Mouse (Mus musculus) kidney, postnatal 4 days (tissue): Measurements from ENCODE around the gene Olfr771.
"Not testable (repeated sequence)": the region's sequence is repeated elsewhere in the genome, so short reads cannot be mapped to it uniquely, and the experiment has no call there.

Source experiments
- DNase-seq, 2 experiments: peaks; one replicate each; pipeline ENCODE4 v3.0.0; 2021; ENCODE audit warnings: mixed read lengths in 2 of 2

Olfr771 gene

GRCm38 (mm10) chr10:129164651-129165050 is at the start of gene Olfr771:
Gene Olfr771, minus strand, starts transcription at chr10:129164751.
- no peak for DNase-seq

- DNase-seq = not testable (repeated sequence)
These were observed 22.8 kb upstream of the Olfr771 start, which contains the start of gene Olfr773 for GRCm38 (mm10) chr10:129187319-129187718. Gene Olfr773, minus strand, starts transcription at chr10:129187419.

DNA sequence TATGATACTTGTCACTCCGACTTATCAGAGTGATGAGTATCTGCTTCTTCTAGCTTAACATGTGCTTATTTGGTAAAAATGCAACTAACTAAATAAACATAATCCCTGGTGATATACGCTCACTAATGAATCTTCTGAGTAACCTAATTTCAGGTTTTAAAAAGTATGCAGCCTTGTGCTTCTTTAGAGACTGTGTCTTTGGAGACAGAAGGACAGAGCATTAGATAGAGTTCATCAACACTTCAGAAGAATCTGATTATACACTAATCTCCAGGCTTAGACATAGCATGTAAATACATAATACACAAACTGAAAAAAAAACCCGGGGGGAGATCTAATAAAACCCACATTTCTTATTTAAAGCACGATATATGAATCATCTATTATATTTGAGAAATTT is 13.3 kb upstream of the Olfr771 start, which contains the start of gene Olfr772:
Gene Olfr772 (minus strand): TSS at position 101 of the 400 bp plus-strand sequence.
- DNase-seq = not testable (repeated sequence)

DNA sequence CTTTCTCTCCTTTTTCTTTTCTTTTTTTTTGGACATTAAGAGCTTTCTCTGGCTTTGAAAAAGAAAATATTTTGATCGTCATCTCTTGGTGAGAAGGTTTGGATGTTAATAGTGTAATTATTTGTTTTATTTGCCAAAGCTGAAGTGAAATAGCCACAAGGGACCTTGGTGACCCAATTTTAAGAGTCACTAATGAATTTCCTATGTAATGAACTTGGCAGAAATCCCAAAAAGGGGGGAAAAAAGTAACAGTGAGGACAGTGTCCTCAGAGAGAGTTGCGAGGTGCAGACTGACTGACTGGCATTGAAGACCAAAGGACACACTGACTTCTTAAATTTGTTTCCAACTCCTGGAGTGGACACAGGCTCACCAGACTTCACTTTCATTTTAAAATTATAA is 25.7 kb downstream of the Olfr771 start, which contains the start of gene Olfr770:
Gene Olfr770 (minus strand): TSS at position 101 of the 400 bp plus-strand sequence.
- no peak for DNase-seq

- DNase-seq = no peak
These were observed 46.8 kb downstream of the Olfr771 start, which contains the start of gene Olfr769 for GRCm38 (mm10) chr10:129117761-129118160. Gene Olfr769, minus strand, starts transcription at chr10:129117861.

GRCm38 (mm10) chr10:129115146-129115545 is 49.4 kb downstream of the Olfr771 start:
- no peak for DNase-seq
